Mouse (Mus musculus): ENCODE data around the gene 4930578G10Rik. TPM values are rescaled to one million over a fixed set of nuclear protein-coding genes. Genes with fewer than 3 reads are reported as not detected.

4930578G10Rik gene
- polyA plus RNA-seq, 1 experiment from 2014 or later: not detected

GRCm38 (mm10) chr4:42874134-42874533 is 138.8 kb downstream of the 4930578G10Rik start, which contains the start of gene Fam205c:
Gene Fam205c (minus strand): TSS chr4:42874234.
- Histone ChIP-seq H3K36me3 (no peaks in the 10 kb centered on the region), H3K27ac (replicated peaks) (no peak within 1 kb of the TSS), H3K9me3 (replicated peaks) (no peaks in the 10 kb centered on the region), H3K9ac (no peak within 1 kb of the TSS), H3K4me2 (replicated peaks) (no peak within 1 kb of the TSS), H3K27me3 (no peaks in the 10 kb centered on the region), H3K4me1 (no peaks in the 10 kb centered on the region), H3K4me3 (replicated peaks) (no peak within 1 kb of the TSS)
- ATAC-seq (ENCODE audit: insufficient number of reproducible peaks, low FRiP score, low TSS enrichment, low read depth): no peak
- 75% methylated on average over 7 of the region's 7 CpGs for WGBS

- H3K27ac ChIP-seq (replicated peaks): no peak overlapping the region
- no peak overlapping the region for H3K4me3 ChIP-seq (replicated peaks)
- whole genome bisulfite sequencing: 32% methylated on average over 5 of the region's 5 CpGs
- no peaks in the 10 kb centered on the region for H3K36me3 ChIP-seq
- H3K4me1 ChIP-seq: no peaks in the 10 kb centered on the region
- H3K9me3 ChIP-seq (replicated peaks): no peaks in the 10 kb centered on the region
- H3K27me3 ChIP-seq: no peaks in the 10 kb centered on the region
- H3K9ac ChIP-seq: no peak overlapping the region
- ATAC-seq (ENCODE audit: insufficient number of reproducible peaks, low FRiP score, low TSS enrichment, low read depth): peak; percentile 69; the same call in 1 of the 2 replicates
- no peak overlapping the region for H3K4me2 ChIP-seq (replicated peaks)
These were observed 141.4 kb downstream of the 4930578G10Rik start for GRCm38 (mm10) chr4:42876586-42877291.

GRCm38 (mm10) chr4:42877657-42878056 is 142.3 kb downstream of the 4930578G10Rik start:
- H3K4me2 ChIP-seq (replicated peaks): no peak overlapping the region
- H3K9me3 ChIP-seq (replicated peaks): no peaks in the 10 kb centered on the region
- no peak overlapping the region for H3K27ac ChIP-seq (replicated peaks)
- H3K36me3 ChIP-seq: no peaks in the 10 kb centered on the region
- no peak for ATAC-seq (ENCODE audit: insufficient number of reproducible peaks, low FRiP score, low TSS enrichment, low read depth)
- H3K27me3 ChIP-seq: no peaks in the 10 kb centered on the region
- no peaks in the 10 kb centered on the region for H3K4me1 ChIP-seq
- H3K9ac ChIP-seq: no peak overlapping the region
- 66% methylated on average over 2 of the region's 2 CpGs for WGBS
- H3K4me3 ChIP-seq (replicated peaks): no peak overlapping the region

- Histone ChIP-seq H3K9ac (no peak overlapping the region), H3K4me2 (replicated peaks) (no peak overlapping the region), H3K27me3 (no peaks in the 10 kb centered on the region), H3K9me3 (replicated peaks) (no peaks in the 10 kb centered on the region), H3K36me3 (no peaks in the 10 kb centered on the region), H3K4me1 (no peaks in the 10 kb centered on the region), H3K4me3 (replicated peaks) (no peak overlapping the region), H3K27ac (replicated peaks) (no peak overlapping the region)
- 79% methylated on average over 16 of the region's 16 CpGs for WGBS
- ATAC-seq (ENCODE audit: insufficient number of reproducible peaks, low FRiP score, low TSS enrichment, low read depth): no peak
These were observed 144.7 kb downstream of the 4930578G10Rik start for GRCm38 (mm10) chr4:42879829-42880676.

GRCm38 (mm10) chr4:42880677-42880948 is 145.3 kb downstream of the 4930578G10Rik start:
- Histone ChIP-seq H3K27me3 (no peaks in the 10 kb centered on the region), H3K4me2 (replicated peaks) (no peak overlapping the region), H3K4me1 (no peaks in the 10 kb centered on the region), H3K9ac (no peak overlapping the region), H3K9me3 (replicated peaks) (no peaks in the 10 kb centered on the region), H3K36me3 (no peaks in the 10 kb centered on the region), H3K27ac (replicated peaks) (no peak overlapping the region), H3K4me3 (replicated peaks) (no peak overlapping the region)
- ATAC-seq (ENCODE audit: insufficient number of reproducible peaks, low FRiP score, low TSS enrichment, low read depth): no peak
- 38% methylated on average over 1 of the region's 1 CpGs for WGBS

- no peaks in the 10 kb centered on the region for H3K9me3 ChIP-seq (replicated peaks)
- no peak overlapping the region for H3K9ac ChIP-seq
- no peaks in the 10 kb centered on the region for H3K36me3 ChIP-seq
- no peak overlapping the region for H3K4me3 ChIP-seq (replicated peaks)
- H3K4me1 ChIP-seq: no peaks in the 10 kb centered on the region
- no peak for ATAC-seq (ENCODE audit: insufficient number of reproducible peaks, low FRiP score, low TSS enrichment, low read depth)
- WGBS: 89% methylated on average over 6 of the region's 6 CpGs
- H3K27ac ChIP-seq (replicated peaks): no peak overlapping the region
- no peak overlapping the region for H3K4me2 ChIP-seq (replicated peaks)
- H3K27me3 ChIP-seq: no peaks in the 10 kb centered on the region
These were observed 151.6 kb downstream of the 4930578G10Rik start for GRCm38 (mm10) chr4:42886926-42887325.

GRCm38 (mm10) chr4:42888806-42889205 is 153.5 kb downstream of the 4930578G10Rik start:
- Histone ChIP-seq H3K27me3 (no peaks in the 10 kb centered on the region), H3K4me3 (replicated peaks) (no peak overlapping the region), H3K4me2 (replicated peaks) (no peak overlapping the region), H3K9ac (no peak overlapping the region), H3K36me3 (no peaks in the 10 kb centered on the region), H3K9me3 (replicated peaks) (no peaks in the 10 kb centered on the region), H3K27ac (replicated peaks) (no peak overlapping the region), H3K4me1 (no peaks in the 10 kb centered on the region)
- ATAC-seq (ENCODE audit: insufficient number of reproducible peaks, low FRiP score, low TSS enrichment, low read depth): no peak
- WGBS: 91% methylated on average over 6 of the region's 6 CpGs

GRCm38 (mm10) chr4:42891176-42891575 is 155.8 kb downstream of the 4930578G10Rik start:
- no peak for ATAC-seq (ENCODE audit: insufficient number of reproducible peaks, low FRiP score, low TSS enrichment, low read depth)
- no peaks in the 10 kb centered on the region for H3K9me3 ChIP-seq (replicated peaks)
- 52% methylated on average over 7 of the region's 7 CpGs for WGBS

GRCm38 (mm10) chr4:42895118-42895517 is 159.8 kb downstream of the 4930578G10Rik start:
- H3K36me3 ChIP-seq: no peaks in the 10 kb centered on the region
- ATAC-seq (ENCODE audit: insufficient number of reproducible peaks, low FRiP score, low TSS enrichment, low read depth): no peak
- no peak overlapping the region for H3K9ac ChIP-seq
- H3K4me2 ChIP-seq (replicated peaks): no peak overlapping the region
- no peaks in the 10 kb centered on the region for H3K9me3 ChIP-seq (replicated peaks)
- H3K27ac ChIP-seq (replicated peaks): no peak overlapping the region
- H3K27me3 ChIP-seq: no peaks in the 10 kb centered on the region
- WGBS: 64% methylated on average over 7 of the region's 7 CpGs
- no peak overlapping the region for H3K4me3 ChIP-seq (replicated peaks)
- no peaks in the 10 kb centered on the region for H3K4me1 ChIP-seq

More at GRCm38 (mm10) chr4:42891176-42891575, 155.8 kb downstream of the 4930578G10Rik start:
- no peak overlapping the region for H3K4me2 ChIP-seq (replicated peaks)
- H3K4me3 ChIP-seq (replicated peaks): no peak overlapping the region
- H3K9ac ChIP-seq: no peak overlapping the region
- H3K4me1 ChIP-seq: no peaks in the 10 kb centered on the region
- H3K27ac ChIP-seq (replicated peaks): no peak overlapping the region
- H3K27me3 ChIP-seq: no peaks in the 10 kb centered on the region
- H3K36me3 ChIP-seq: no peaks in the 10 kb centered on the region
